Mouse (Mus musculus): ENCODE measurements around the gene Atxn10.

Gene Atxn10

DNA sequence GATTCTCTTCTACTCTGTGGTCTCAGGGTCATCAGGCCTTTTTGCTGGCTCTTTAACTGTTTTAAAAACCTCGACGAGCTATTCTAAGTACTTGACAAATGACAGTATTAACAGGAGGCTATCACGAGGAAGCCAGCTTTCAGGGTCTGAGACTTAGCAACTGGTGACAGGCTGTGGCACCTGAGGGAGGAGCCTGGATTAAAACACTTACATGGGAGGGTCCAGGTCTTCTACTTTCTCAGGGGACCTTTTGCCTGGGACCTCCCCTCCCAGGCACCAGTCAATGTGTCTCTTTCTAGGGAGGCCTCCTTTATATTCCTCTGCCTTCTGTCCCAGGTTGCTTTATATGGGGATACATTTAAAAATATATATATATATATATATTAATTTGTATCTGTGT, 1.8 kb upstream of the Atxn10 start:
- no peak for DNase-seq (ENCODE audit: low read depth, low spot score)

DNA sequence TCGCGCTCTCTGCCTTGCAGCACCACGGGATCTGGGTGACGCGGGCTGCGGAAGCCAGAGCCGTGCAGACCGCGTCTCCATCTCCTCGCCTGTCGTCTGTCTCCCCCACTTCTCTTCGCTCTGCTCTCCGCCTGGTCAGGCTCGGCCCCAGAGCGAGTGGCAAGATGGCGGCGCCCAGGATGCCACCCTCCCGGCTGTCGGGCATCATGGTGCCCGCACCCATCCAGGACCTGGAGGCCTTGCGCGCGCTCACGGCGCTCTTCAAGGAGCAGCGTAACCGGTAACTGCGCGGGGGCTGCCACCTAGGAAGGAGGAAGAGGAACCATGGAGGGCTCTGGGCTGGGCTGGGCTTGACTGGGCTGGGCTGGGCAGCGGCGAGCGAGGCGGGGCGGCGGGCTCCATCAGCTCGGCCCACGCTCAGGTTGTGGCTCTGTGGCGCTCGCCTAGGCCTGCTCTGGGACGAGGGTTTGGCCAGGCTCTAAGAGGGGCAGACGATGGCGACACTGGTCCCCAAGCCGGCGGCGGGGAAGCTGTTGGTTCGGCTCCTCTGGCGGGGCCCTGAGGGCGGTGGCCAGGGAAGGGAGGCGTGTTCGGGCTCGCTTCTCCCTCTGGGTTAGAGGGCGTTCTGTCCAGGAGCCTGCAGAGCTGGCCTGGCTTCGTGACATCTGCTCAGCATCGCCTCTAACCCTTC, 401 bp downstream of the Atxn10 start:
- peak; percentile 85 for DNase-seq (ENCODE audit: low read depth, low spot score)

DNA sequence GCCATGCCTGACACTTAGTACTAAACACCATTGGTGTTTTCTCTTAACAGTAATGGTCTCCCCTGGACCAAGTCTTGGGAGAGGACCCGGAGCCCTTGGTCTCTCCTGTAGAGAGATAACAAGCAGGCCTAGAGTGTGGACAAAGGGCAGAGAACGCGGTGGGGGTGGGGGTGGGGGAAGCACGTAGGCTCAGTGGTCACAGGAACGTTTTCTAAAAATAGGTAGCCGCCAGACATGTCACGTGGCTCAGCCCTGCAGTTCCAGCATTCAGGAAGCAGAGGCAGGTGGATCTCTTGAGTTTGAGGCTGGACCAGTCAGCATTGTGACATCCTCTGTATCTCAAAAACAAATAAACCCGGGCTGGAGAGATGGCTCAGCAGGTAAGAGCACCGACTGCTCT, 1.2 kb downstream of the Atxn10 start:
- DNase-seq (ENCODE audit: low read depth, low spot score), result peak; percentile 26

DNA sequence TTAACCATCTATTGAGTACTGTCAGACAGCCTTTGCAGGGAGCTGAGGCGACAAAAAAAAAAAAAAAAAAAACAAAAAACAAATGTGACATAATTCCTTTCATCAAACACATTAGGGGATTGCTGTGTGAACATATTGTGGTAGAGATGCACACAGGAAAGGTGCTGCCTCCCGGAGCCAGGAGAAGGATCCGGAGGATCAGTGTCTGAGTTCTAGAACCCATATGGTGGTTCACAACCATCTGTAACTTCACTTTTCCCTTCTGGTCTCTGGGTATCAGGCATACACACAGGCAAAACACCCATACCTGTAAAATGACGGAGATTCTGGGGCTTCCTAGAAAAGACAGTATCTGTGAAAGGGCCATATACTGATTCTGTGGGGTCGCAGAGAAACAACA, 1.9 kb downstream of the Atxn10 start:
- no peak for DNase-seq (ENCODE audit: low read depth, low spot score)

DNA sequence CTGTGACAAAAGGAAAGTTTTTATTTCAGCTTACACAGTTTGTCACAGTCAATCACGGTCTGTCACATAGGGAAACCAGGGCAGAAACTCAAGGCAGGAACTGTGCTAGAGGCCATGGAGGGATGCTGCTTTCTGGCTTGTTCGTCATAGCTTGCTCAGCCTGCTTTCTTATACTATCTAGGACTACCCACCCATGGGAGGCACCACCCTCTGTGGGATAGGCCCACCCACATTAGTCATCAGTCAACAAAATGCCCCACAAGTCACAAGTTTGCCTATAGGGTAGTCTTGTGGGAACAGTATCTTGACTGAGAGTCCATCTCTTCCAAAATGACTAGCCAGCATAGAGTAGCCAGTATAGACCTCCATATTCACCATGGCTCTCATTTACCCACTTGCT, 6.2 kb downstream of the Atxn10 start:
- DNase-seq (ENCODE audit: low read depth, low spot score), result no peak

DNA sequence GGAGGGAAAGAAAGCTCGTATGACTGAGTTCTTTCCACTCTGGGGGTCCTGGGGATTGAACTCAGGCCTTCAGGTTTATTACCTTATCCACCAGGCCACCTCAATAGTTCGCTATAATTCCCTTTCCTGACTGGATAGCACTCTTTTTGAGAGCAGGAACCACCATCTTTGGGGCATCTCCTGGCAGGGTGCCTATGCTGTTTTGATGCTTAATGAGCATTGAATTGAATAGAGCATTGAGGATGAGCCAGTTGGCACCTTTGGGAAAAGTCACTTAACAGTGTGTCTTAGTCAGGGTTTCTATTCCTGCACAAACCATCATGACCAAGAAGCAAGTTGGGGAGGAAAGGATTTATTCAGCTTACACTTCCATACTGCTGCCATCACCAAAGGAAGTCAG, 8.6 kb downstream of the Atxn10 start:
- DNase-seq (ENCODE audit: low read depth, low spot score), result no peak

DNA sequence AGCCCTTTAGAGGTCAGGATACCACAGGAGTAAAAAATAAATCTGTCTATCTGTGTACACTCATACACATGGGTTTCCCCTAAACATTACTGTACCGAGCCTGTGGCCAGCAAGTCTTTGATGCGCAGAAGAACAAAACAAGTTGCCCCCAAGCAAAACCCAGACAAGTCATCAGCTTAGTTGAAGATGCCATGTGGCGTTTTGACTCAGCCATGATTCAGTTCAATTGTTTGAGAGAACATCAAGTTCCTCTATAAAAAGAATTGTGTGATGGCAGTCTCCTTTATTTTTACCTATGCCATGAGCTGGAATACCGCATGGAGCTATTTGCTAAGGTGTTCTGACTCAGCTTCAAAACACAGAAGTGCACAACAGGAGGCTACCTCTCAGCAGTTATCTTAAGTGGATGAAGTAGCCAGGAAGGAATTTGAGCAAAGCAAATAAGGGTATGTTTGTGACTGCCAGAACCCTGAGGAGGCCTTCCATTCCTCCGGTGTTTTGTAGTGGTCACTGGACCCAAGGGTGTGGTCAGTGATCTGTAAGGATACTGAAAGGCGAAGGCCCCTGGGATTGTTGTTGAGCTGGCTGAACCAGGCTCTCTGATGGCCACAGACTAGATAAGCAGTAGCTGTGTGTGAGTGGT, 11.1 kb downstream of the Atxn10 start:
- peak; percentile 66 for DNase-seq (ENCODE audit: low read depth, low spot score)

DNA sequence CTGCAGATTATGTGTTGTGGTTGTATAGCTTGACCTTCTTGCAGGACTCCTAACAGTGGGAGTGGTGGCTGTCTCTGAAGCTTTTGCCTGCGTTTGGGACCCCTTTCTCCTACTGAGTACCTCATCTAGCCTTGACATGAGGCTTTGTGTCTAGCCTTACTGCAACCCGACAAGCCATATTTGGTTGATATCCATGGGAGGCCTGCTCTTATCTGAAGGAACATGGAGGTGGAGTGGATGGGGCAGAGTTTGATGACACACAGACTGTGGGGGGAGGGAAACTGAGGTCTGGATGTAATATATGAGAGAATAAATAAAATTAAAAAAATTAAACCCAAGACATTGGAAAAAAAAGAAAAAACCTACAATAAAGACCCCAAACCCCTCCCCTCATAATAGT, 14.1 kb downstream of the Atxn10 start:
- no peak for DNase-seq (ENCODE audit: low read depth, low spot score)

DNA sequence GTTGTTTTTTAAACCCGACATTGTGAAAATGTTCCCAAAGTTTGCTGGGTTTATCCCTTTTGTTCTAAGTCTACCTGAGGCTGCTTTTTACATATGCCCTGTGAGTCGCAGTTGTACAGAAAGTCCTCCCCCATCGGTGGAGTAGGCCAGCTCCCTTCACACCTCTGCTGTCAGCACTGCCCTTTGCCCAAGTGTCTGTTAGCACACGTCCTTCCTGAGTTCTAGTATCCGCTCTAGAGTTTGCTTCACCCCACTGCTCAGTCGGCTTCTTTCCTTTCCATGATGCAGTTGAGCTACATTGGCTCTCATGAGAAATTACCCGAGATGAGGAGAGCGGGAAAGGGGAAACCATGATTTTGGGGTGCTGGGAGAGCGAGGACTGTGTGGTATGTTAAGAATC, 18.0 kb downstream of the Atxn10 start:
- no peak for DNase-seq (ENCODE audit: low read depth, low spot score)

DNA sequence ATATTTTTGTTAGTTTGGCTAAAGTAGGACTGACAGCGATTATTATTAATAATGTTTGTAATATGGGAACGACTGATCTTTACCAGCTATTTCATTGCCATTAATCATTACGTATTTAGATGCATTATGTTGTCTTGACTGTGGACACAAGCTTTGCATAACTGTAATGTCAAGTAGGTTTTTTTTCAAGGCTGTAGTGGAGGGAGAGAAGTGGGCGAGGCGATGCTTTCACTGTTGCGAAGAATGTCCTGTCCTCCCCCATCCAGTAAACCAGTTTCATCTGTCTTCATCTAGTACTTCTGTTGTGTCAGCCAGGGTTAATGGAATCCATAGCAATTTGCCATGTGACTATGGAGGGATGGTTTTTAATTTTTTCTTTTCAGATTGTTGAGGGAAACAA, 20.1 kb downstream of the Atxn10 start:
- no peak for DNase-seq (ENCODE audit: low read depth, low spot score)

DNA sequence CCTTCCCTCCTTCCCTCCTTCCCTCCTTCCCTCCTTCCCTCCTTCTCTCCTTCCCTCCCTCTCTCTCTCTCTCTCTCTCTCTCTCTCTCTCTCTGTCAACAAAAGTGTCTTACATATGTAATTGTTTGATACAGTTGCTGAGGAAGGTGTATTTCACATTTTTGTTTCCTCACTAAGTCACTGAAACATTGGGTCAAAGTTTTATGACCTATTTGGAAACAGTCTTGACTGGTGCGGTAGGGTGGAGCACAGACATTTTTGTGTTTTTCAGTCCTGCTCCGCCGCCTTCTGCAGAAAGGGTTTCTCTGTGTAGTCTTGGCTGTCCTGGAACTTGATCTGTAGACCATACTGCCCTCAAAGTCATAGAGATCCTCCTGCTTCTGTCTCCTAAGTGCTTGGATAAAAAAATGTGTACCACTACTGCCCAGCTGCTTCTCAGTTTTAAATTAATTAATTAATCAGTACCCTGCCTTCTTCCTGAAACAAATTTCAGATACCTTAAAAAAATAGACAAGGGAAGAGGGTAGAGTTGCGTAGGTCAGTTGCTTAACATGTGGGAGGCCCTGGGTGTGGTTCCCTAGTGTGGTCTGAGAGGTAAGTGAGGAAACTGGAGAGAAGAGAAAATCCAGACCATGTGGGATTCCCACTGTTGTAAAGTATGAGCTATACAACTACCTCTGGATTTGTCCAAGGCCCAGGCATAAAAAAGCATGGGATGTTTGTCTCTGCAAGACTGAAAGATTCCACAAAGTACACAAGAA, 21.6 kb downstream of the Atxn10 start:
- DNase-seq (ENCODE audit: low read depth, low spot score), result no peak

DNA sequence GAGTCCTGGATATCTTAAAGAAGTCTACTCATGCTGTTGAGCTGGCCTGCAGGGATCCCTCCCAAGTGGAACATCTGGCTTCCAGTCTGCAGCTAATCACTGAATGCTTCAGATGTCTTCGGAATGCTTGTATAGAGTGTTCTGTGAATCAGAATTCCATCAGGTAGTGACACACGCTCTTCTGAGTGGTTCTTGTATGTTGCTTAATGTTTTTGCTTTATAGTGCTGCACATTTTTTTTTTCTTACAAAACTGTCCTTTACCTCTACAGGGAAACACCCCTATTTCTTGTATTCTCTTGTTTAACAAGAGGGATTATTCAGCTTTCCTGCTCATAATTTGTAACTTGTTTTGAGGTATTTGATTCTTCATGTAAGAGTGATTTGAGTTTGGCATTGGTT, 23.4 kb downstream of the Atxn10 start:
- DNase-seq (ENCODE audit: low read depth, low spot score), result peak; percentile 34

DNA sequence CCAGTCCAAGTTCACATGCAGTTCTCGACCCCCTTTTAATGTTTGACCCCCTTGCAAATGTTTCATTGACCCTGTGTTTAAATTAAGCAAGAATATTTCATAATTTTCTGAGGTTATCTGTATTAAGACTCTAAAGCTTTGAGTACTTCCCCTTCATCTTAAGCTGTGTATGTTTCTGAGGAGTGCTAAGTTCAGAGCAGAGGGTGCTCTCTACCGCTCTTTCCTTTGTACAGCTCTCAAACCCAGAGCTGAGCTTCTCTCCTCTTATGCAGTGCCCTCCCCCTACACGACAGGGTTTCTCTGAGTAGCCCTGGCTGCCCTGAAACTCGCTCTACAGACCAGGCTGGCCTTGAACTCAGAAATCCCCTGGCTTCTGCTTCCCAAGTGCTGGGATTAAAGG, 23.9 kb downstream of the Atxn10 start:
- DNase-seq (ENCODE audit: low read depth, low spot score), result no peak

DNA sequence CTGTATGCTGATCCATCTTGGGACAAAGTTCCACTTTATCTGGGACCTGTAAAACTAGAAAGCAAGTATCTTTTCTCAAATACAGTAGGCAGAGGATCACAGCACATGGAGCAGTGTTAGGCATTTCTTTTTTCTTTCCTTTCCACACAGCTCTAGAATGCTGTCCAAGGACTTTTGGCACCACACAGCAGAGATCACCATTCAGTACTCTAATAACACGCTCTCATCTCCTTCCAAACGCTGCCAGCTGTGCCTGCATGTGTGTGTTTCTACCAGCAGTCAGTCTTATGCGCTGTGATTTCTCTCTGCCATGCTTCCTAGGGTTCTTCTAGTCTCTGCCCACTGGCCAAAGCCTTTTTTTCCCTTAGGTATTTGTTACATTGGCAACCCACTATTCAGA, 28.3 kb downstream of the Atxn10 start:
- no peak for DNase-seq (ENCODE audit: low read depth, low spot score)

DNA sequence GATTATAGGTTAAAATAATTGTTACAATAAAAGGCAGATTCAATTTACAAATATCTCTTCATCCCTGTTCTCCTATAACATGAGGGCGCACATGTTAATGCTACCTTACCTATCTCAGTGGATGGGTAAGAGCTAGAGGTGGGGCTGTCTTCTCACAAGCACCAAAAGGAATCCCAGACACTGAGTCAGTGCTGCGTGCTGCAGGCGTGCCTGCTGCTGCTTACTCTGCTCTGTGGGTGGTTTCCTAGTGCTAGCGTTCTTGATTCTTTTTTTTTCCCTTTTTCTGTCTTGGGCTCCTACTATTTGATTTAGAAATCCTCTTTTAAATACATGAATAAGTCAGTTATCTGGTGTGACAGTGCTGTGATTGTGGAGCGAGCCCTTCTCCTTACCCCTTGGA, 30.9 kb downstream of the Atxn10 start:
- no peak for DNase-seq (ENCODE audit: low read depth, low spot score)

DNA sequence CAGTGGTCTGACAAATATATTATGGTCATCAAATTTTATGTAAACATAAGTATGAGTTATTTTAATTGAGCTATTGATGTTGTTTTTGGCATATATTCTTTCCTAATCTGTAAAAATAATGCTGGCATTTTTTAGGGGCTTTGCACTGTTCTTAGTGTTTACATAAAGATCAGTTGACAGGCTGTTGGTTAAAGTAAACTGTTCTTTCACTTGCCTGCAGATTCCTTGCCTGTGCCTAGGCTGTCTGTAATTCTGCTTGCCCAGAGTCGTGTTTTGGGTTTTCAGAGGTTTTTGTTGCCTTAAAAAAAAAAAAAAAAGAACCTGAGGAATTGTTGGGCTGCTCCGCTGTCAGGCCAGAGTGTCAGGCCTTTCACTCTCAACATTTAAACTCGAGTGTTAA, 33.7 kb downstream of the Atxn10 start:
- no peak for DNase-seq (ENCODE audit: low read depth, low spot score)

DNA sequence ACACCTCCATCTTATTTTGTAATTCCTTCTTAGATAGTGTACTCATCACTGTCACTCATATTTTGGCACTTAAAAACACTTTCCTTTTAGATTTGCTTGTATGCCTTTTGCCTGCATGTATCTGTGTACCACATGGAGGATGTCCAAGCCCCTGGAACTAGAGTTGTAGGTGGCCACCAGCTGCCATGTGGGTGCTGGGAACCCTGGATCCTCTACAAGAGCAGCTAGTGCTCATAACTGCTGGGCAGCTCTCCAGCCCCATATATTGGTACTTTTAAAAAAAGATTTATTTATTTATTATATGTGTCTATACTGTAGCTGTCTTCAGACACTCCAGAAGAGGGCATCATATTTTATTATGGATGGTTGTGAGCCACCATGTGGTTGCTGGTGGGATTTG, 37.1 kb downstream of the Atxn10 start:
- no peak for DNase-seq (ENCODE audit: low read depth, low spot score)

DNA sequence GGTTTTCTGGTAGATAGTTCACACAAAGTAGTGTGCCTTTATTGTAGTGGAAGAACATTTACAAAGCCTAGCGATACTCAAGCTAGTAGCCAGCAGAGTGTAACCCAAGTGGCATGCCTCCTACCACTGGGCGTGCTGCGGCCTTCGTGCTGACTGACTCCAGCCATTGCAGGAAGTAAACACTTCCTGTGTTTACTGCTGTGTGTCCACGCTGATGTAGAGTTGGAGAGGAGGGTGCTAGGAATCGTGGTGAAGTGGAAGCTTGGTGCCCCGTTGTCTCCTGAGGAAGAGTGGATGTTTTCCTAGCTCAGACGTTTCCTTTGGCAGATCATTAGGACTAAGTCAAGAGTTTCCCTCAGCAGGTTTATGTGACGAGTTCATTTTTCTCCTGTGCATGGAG, 47.4 kb downstream of the Atxn10 start:
- DNase-seq (ENCODE audit: low read depth, low spot score), result no peak

DNA sequence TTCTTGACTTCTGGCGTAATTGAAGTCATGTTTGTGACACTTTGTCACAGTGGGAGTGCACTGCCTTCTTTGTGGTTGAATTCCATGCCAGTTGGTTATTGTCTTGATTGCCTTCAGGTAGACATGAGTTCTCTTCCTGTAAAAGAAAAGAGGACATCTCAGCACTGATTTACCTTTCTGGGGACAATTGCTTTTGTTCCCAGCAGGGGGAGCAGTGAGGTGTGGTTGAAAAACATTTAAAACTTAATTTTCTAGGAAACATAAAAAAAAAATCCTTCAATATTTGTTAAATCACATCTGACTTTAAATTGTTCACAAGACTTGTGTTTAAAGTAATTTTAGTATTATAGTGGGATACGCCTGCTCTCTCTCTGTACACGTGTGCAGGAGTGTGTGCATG, 52.7 kb downstream of the Atxn10 start:
- peak; percentile 39 for DNase-seq (ENCODE audit: low read depth, low spot score)

DNA sequence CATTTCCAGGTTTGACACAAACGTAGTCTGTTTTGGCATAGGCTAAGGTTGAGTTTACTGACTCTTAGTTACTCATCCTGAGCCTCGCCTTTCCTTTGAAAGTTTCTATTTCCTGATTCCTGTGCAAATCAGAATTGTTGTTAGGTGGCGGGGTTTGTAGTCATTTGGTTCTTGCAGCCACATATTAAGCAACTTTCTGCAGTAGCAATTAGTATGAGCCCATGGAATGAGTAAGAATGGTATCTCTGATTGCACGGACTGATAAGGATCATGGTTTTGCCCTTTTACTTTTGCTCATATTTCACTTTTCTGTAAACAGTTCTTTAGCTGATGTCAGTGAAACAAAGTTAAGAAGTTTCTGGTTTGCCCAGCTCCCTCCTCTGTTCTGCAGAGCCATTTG, 53.9 kb downstream of the Atxn10 start:
- no peak for DNase-seq (ENCODE audit: low read depth, low spot score)

DNA sequence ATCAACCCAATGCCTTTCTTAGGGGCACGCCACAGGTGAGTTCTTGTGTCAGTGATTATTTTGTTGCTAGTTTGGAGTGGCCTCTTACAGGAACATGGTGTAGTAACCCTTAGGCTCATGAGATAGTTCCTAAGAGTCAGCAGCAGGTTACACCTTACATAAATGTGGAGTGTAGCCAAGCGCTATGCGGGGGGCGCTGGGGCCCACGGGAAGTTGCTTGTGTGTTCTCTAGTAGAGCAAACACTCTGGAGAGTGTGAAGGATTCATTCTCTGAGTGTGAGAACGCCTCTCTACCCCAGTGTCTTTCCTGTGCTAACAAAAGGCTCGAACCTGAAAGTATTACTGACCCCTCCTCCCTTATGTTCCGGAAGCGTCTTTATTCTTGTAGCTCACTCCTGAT, 59.3 kb downstream of the Atxn10 start:
- DNase-seq (ENCODE audit: low read depth, low spot score), result no peak

DNA sequence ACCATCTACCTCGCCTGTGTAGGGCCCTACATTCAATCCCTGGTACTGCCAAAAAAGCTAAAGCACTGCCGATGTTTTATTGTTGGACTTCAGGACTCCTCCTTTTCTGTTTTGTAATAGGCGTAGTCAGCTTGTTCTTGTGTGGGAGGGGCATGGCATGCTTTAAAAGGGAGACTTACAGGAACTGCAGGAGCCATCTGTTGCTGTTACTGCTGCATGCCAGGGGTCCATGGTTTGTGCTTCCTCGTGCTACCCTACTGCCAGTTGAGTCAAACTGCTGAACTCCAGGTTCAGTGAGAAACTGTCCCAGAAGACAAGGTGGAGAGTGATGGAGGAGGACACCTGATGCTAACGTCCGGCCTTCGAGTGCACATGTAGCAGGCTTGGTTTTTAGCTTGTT, 65.9 kb downstream of the Atxn10 start:
- DNase-seq (ENCODE audit: low read depth, low spot score), result no peak

DNA sequence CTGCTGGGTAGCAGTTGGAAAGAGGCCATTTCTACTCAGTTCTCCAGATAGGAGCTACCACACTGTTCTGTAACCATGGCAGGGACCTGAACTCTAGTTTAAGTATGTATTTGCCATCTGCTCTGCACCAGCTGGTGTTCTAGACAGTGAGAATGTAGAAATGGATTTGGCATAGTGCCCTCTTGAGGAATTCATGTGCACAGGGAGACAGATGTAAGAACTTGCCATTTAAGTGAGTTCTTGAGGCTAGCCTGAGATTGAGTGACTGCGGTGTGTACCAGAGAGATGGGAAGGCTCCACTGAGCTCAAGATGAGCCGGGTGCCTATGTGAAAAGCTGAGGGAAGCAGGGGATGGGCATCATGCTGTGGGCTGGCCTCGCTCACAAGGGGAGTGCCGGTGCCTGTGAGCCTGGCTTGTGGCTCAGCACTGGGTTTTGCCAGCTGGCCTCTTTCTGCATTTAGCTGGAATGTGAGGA, 67.2 kb downstream of the Atxn10 start:
- peak; percentile 36 for DNase-seq (ENCODE audit: low read depth, low spot score)
